Mouse (Mus musculus) forebrain, embryonic 15.5 days (tissue): ENCODE measurements around the gene Tyw1. TPM values are rescaled to one million over a fixed set of nuclear protein-coding genes. Genes with fewer than 3 reads are reported as not detected.

Experiments
- ATAC-seq: fragments of 200-750 bp; cut with Nextera tagmentation; replicated peaks from 2 replicates; pipeline ENCODE4 v1.8.0; 2017; ENCODE audit warnings: mild to moderate bottlenecking, moderate TSS enrichment, moderate library complexity
- H3K27ac ChIP-seq: fragments of 300-500 bp; sonication (generic); replicated peaks from 2 replicates; pipeline ENCODE4 v1.5.1; 2015; ENCODE audit warnings: mild to moderate bottlenecking, inconsistent platforms
- H3K27me3 ChIP-seq: fragments of 300-500 bp; sonication (generic); 2 replicates; pipeline ENCODE4 v1.6.1; 2015; ENCODE audit warnings: inconsistent platforms
- H3K36me3 ChIP-seq: fragments of 300-500 bp; sonication (generic); 2 replicates; pipeline ENCODE4 v1.6.1; 2015; ENCODE audit warnings: mild to moderate bottlenecking, inconsistent platforms
- H3K4me1 ChIP-seq: fragments of 300-500 bp; sonication (generic); 2 replicates; pipeline ENCODE4 v1.6.1; 2015; ENCODE audit warnings: inconsistent platforms
- H3K4me2 ChIP-seq: fragments of 300-500 bp; sonication (generic); replicated peaks from 2 replicates; pipeline ENCODE4 v1.6.1; 2015; ENCODE audit warnings: mild to moderate bottlenecking, inconsistent platforms
- H3K4me3 ChIP-seq: fragments of 300-500 bp; sonication (generic); 2 replicates; pipeline ENCODE4 v1.5.1; 2015; ENCODE audit warnings: mild to moderate bottlenecking, inconsistent platforms
- H3K9ac ChIP-seq: fragments of 300-500 bp; sonication (generic); replicated peaks from 2 replicates; pipeline ENCODE4 v1.6.1; 2015; ENCODE audit warnings: mild to moderate bottlenecking, inconsistent platforms
- H3K9me3 ChIP-seq: fragments of 300-500 bp; sonication (generic); 2 replicates; pipeline ENCODE4 v1.6.1; 2016; ENCODE audit warnings: inconsistent platforms
- WGBS: fragments of 180-500 bp; shearing (Covaris S2); methylation state at CpG from one replicate; pipeline ENCODE4 v1.1.7; 2015; ENCODE audit warnings: mixed read lengths; 5-methylcytosine and 5-hydroxymethylcytosine counted together
- polyA plus RNA-seq: library from polyadenylated mRNA; unstranded; fragments of >200 nt; fragmentation: Nextera tagmentation; extraction: Ambion mirVana; gene quantifications from 2 replicates; pipeline ENCODE4 v1.2.1, GENCODE M21; 2015

Gene Tyw1
- polyA plus RNA-seq, 1 experiment from 2014 or later: 24.8 TPM

DNA sequence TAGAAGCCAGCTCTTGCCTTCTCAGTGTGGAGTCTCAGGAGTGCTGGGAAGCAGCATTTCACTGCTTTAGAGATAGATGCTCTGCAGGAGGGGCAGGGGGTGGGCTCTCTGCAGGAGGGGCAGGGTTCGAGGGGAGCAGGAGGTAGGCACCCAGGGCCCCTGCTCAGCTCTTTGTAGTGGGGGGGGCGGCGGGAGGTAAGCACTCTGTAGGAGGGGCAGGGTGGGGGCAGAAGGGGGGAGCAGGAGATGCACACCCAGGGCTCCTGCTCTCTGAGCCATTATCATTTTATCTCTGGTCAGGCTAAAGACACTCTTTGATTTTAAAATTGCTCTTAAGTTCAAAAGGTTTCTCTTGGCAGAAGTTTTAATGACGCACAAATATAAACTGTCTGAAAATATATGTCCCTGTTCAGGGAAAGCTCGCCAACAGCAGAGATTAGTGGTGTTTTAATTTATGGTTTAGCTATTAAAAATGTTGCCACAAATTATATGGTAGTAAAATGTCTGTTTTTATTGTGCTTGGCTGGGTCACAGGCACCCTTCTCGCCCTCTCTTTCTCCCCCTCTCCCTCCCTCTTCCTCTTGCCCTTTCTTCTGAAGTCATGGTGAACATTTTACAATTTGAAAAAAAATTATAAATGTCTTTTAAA, 72.3 kb downstream of the Tyw1 start:
- peaks cover 17% of the 10 kb centered on the region for H3K4me1 ChIP-seq
- no peaks in the 10 kb centered on the region for H3K27me3 ChIP-seq
- H3K4me2 ChIP-seq: no peak overlapping the region
- no peak overlapping the region for H3K9ac ChIP-seq
- no peak overlapping the region for H3K27ac ChIP-seq
- 80% methylated on average over 6 of the region's 6 CpGs for WGBS
- no peak for ATAC-seq
- no peak overlapping the region for H3K4me3 ChIP-seq
- no peaks in the 10 kb centered on the region for H3K9me3 ChIP-seq
- peaks cover 12% of the 10 kb centered on the region; the same call in 1 of the 2 replicates for H3K36me3 ChIP-seq

DNA sequence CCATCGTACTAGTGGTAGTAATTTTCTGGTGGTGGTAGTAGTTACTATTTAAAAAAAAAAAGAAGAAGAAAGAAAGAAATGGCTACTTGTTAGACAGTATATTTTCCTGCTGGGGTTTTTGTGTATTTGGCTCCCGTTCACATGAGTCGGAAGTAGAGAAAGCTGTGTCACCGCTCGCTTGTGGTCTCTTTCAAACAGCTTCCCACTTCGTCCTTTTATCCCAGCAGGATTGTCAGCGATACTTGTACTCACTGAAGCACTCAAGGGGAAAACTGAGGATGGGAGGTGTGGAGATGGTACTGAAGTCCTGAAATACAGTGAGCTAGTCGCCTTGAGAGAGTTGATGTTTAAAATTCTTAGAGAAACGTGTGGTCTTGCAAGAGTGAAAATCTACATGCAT, 72.9 kb downstream of the Tyw1 start:
- Histone ChIP-seq H3K4me3 (no peak overlapping the region), H3K4me2 (no peak overlapping the region), H3K27ac (no peak overlapping the region), H3K36me3 (peaks cover 12% of the 10 kb centered on the region; the same call in 1 of the 2 replicates), H3K4me1 (peaks cover 13% of the 10 kb centered on the region), H3K27me3 (no peaks in the 10 kb centered on the region), H3K9me3 (no peaks in the 10 kb centered on the region), H3K9ac (no peak overlapping the region)
- 86% methylated on average over 9 of the region's 9 CpGs for WGBS
- no peak for ATAC-seq

DNA sequence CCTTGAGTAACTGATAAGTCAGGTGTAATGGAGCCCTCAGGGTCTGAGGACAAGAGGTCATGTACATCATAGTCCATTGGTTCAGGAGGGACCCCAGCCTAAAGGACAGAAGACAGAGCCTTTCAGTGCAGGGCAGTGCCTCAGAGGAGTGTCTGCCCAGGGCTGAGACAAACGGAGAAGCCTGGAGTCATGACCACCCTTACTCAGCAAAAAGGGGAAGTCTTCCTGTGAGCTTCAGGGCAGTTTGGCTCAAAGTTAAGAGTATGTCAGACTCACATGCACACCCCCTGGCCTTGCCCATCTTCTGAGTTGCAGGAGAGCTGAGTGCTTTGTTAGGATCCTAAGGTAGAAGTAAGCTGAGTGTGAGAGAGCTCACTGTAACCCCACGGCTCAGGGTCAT, 74.5 kb downstream of the Tyw1 start:
- no peak overlapping the region for H3K27ac ChIP-seq
- H3K4me2 ChIP-seq: no peak overlapping the region
- H3K36me3 ChIP-seq: peaks cover 7% of the 10 kb centered on the region; the same call in 1 of the 2 replicates
- H3K27me3 ChIP-seq: no peaks in the 10 kb centered on the region
- no peak overlapping the region for H3K9ac ChIP-seq
- no peak for ATAC-seq
- 83% methylated on average over 2 of the region's 2 CpGs for whole genome bisulfite sequencing
- no peaks in the 10 kb centered on the region for H3K9me3 ChIP-seq
- H3K4me3 ChIP-seq: no peak overlapping the region
- H3K4me1 ChIP-seq: peaks cover 13% of the 10 kb centered on the region

DNA sequence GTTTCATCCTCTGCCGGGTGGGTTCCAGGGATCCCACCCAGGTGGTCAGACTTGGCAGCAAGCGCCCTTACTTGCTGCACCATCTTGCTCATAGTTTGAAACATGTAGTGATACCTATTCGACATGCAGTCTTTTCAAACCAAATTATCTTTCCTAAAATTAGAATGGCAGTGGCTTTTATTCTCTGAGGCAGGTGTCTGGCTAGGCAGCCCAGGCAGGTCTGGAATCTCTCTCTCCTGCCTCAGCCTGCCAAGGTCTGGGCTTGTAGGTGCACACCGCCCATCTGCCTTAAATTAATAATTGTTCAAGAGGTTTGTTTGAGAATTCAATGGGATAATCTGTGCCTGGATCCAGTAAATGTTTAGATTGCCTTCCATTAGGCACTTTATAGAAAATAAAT, 75.4 kb downstream of the Tyw1 start:
- H3K27ac ChIP-seq: peak overlapping the region; percentile 71
- no peak overlapping the region for H3K9ac ChIP-seq
- no peak overlapping the region for H3K4me2 ChIP-seq
- WGBS: 54% methylated on average over 4 of the region's 4 CpGs
- H3K4me1 ChIP-seq: peaks cover 13% of the 10 kb centered on the region
- H3K36me3 ChIP-seq: peaks cover 11% of the 10 kb centered on the region
- H3K4me3 ChIP-seq: no peak overlapping the region
- no peaks in the 10 kb centered on the region for H3K9me3 ChIP-seq
- ATAC-seq: no peak
- no peaks in the 10 kb centered on the region for H3K27me3 ChIP-seq

DNA sequence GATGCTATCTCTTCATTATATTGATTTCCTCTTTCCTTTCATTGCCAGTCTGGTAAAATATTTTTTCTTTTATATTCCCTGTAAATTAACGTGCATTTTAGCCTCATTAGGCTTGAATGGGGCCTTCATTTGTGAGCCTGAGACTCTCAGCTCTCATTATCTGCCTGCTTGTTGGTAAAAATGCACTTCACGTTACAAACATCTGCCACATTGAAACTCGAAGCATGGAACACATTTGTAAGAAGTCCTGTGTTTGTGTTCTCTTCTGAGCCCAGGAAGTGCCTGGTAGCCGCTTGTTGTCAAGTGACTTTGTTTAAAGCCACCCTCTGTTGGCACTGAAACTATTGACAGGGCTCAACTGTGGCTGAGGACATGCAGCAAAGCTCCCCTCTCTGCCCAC, 75.8 kb downstream of the Tyw1 start:
- H3K9me3 ChIP-seq: no peaks in the 10 kb centered on the region
- H3K27ac ChIP-seq: peak overlapping the region; percentile 71
- WGBS: 14% methylated on average over 4 of the region's 4 CpGs
- H3K36me3 ChIP-seq: peaks cover 11% of the 10 kb centered on the region
- no peak overlapping the region for H3K4me2 ChIP-seq
- H3K4me1 ChIP-seq: peaks cover 13% of the 10 kb centered on the region
- ATAC-seq: 0 out of 2 replicates have a peak, but pooled peaks have one; percentile 23
- no peaks in the 10 kb centered on the region for H3K27me3 ChIP-seq
- H3K4me3 ChIP-seq: no peak overlapping the region
- H3K9ac ChIP-seq: no peak overlapping the region

DNA sequence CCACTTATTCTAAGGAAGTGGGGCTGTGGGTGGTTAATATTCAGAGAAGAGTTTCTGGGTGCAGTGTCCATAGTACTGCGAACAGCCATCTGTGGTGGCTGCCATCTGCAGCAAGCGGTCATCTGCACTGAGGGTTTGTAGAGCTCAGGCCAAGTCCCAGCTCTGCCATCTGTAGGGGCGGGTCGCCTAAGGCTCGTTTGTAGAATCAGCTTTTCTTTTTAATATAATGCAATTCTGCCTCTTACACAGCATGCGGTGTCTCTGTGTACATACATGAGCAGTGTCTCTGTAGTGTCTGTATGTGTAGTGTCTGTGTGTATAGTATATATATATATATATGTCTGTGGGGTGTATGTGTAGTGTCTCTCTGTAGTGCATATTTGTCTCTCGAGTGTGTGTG, 78.1 kb downstream of the Tyw1 start:
- Histone ChIP-seq H3K4me3 (no peak overlapping the region), H3K27me3 (no peaks in the 10 kb centered on the region), H3K9ac (no peak overlapping the region), H3K27ac (no peak overlapping the region), H3K36me3 (peaks cover 11% of the 10 kb centered on the region), H3K4me2 (no peak overlapping the region), H3K4me1 (peaks cover 13% of the 10 kb centered on the region), H3K9me3 (no peaks in the 10 kb centered on the region)
- peak; percentile 23; the same call in 1 of the 2 replicates for ATAC-seq
- 65% methylated on average over 7 of the region's 7 CpGs for WGBS

DNA sequence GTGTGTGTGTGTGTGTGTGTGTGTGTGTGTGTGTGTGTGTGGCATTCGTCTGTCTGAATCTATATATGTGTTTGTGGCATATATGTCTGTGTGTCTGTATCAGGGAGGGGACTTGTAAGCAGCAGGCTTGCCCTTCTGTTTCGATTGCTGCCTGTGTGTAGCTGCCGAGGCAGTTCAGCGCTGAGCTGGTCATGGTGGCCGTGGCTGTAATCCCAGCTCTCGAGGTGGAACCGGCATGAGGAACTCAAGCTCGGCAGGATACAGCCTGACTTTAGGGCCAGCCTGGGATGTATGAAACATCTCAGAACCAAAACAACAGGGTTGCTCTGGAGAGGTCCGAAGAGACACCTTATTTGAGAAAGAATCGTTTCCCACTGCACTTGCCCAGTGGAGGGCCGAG, 78.6 kb downstream of the Tyw1 start:
- H3K36me3 ChIP-seq: peaks cover 11% of the 10 kb centered on the region
- H3K4me2 ChIP-seq: no peak overlapping the region
- ATAC-seq: no peak
- no peak overlapping the region for H3K4me3 ChIP-seq
- no peaks in the 10 kb centered on the region for H3K9me3 ChIP-seq
- H3K9ac ChIP-seq: no peak overlapping the region
- H3K4me1 ChIP-seq: peaks cover 13% of the 10 kb centered on the region
- H3K27me3 ChIP-seq: no peaks in the 10 kb centered on the region
- no peak overlapping the region for H3K27ac ChIP-seq
- 87% methylated on average over 11 of the region's 11 CpGs for WGBS

DNA sequence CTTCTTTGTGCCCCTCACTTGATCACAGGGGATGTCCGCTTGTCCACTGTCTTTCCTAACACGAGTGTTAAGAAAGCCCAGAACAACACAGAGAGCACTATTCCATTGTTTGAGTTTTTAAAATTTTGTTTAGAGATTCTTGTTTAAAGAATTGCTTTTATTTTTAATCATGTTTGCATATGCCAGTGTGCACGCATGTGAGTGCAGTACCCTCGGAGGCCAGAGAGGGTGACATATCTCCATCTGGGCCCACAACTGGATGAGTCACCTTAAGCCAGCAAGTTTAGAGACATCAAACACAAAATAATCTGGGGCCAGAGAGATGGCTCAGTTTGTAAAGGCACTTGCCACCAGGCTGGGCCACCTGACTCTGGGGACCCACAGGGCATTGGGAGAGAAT, 80.0 kb downstream of the Tyw1 start:
- 96% methylated on average over 4 of the region's 4 CpGs for WGBS
- H3K9me3 ChIP-seq: no peaks in the 10 kb centered on the region
- no peak for ATAC-seq
- peaks cover 11% of the 10 kb centered on the region for H3K36me3 ChIP-seq
- H3K9ac ChIP-seq: no peak overlapping the region
- no peak overlapping the region for H3K27ac ChIP-seq
- H3K4me2 ChIP-seq: no peak overlapping the region
- H3K27me3 ChIP-seq: no peaks in the 10 kb centered on the region
- no peak overlapping the region for H3K4me3 ChIP-seq
- H3K4me1 ChIP-seq: peaks cover 13% of the 10 kb centered on the region

DNA sequence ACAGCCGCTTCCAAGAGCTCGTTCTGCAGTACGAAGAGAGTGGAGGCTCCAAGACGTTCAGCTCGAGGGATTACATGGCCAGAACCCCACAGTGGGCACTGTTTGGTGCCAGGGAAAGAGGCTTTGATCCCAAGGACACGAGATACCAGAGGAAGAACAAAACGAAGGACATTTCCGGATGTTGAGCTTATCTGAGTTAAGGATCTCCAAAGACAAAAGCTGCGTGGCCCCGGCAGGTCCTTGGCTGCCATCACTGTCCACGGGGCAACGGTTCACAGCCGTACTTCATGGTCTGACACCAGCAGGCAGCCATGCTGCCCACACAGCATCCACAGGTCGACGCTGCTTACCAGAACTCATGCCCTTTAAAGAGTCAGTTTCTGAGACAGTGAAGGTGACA, 85.2 kb downstream of the Tyw1 start:
- H3K9ac ChIP-seq: no peak overlapping the region
- peaks cover 12% of the 10 kb centered on the region for H3K36me3 ChIP-seq
- no peaks in the 10 kb centered on the region for H3K27me3 ChIP-seq
- no peaks in the 10 kb centered on the region for H3K9me3 ChIP-seq
- ATAC-seq: no peak
- no peak overlapping the region for H3K4me2 ChIP-seq
- H3K4me1 ChIP-seq: no peaks in the 10 kb centered on the region
- no peak overlapping the region for H3K27ac ChIP-seq
- no peak overlapping the region for H3K4me3 ChIP-seq
- WGBS: 95% methylated on average over 15 of the region's 15 CpGs

DNA sequence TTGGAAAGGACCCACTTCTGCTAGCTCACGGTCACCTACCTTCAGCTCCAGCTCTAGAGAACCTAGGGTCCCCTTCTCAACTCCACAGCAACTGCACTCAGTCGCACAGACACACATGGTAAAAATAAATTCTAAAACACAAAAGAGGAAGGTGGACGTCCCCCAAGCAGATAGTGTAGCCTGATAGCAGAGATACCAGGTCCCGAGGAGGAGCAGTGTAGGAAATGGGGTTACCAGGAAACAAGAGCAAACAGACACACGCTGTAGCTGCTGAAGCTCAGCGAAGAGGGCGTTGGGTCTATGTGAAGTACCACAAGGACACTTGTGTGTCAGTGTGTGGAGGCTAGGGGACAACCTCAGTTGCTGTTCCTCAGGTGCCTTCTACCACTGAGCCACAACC, 89.6 kb downstream of the Tyw1 start:
- Histone ChIP-seq H3K27me3 (no peaks in the 10 kb centered on the region), H3K4me2 (no peak overlapping the region), H3K9ac (no peak overlapping the region), H3K27ac (no peak overlapping the region), H3K4me1 (no peaks in the 10 kb centered on the region), H3K4me3 (no peak overlapping the region), H3K36me3 (peaks cover 8% of the 10 kb centered on the region), H3K9me3 (no peaks in the 10 kb centered on the region)
- 96% methylated on average over 7 of the region's 7 CpGs for WGBS
- no peak for ATAC-seq

DNA sequence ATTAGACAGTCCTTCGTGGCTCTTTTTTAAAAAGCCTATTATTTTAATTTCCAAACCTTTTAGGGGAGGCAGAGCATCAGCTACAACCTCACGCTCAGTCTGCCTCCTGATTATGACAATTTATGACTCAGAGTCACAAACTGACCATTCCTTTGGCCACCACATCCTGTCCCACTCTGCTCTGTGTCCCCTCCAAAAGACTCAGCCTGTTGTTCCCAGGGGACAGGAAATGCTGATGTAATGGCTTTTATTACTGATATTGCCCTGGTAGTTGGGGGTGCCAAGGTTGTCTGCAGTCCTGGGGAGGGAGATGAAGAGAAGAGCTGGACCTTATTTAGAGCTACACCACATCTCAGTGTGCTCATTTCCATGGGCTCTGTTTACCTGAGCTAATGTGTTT, 90.5 kb downstream of the Tyw1 start:
- peaks cover 6% of the 10 kb centered on the region for H3K36me3 ChIP-seq
- no peak overlapping the region for H3K27ac ChIP-seq
- H3K9ac ChIP-seq: no peak overlapping the region
- no peak overlapping the region for H3K4me2 ChIP-seq
- no peaks in the 10 kb centered on the region for H3K27me3 ChIP-seq
- WGBS: 92% methylated on average over 2 of the region's 2 CpGs
- no peaks in the 10 kb centered on the region for H3K4me1 ChIP-seq
- no peak for ATAC-seq
- no peak overlapping the region for H3K4me3 ChIP-seq
- H3K9me3 ChIP-seq: no peaks in the 10 kb centered on the region

DNA sequence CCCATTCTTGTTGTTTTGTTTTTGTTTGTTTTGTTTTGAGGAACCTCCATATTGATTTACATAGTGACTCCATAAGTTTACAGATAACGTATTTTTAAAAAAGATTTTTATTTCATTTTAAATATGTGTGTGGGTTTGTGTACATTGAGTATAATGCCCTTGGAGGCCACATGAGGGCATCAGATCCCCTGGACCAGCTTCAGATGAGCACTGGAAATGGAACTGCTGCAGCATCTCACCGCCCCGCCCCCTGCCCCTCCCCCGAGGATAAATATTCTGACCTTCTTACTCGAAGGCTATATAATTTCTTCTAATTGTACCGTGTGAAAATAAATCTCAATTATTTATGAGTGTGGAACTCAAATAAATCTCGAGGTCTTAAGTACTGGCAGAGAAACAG, 99.8 kb downstream of the Tyw1 start:
- 64% methylated on average over 7 of the region's 7 CpGs for WGBS
- Histone ChIP-seq H3K9ac (no peak overlapping the region), H3K27ac (no peak overlapping the region), H3K9me3 (no peaks in the 10 kb centered on the region), H3K4me2 (no peak overlapping the region), H3K4me3 (no peak overlapping the region), H3K27me3 (no peaks in the 10 kb centered on the region), H3K36me3 (no peaks in the 10 kb centered on the region), H3K4me1 (no peaks in the 10 kb centered on the region)
- ATAC-seq: no peak

DNA sequence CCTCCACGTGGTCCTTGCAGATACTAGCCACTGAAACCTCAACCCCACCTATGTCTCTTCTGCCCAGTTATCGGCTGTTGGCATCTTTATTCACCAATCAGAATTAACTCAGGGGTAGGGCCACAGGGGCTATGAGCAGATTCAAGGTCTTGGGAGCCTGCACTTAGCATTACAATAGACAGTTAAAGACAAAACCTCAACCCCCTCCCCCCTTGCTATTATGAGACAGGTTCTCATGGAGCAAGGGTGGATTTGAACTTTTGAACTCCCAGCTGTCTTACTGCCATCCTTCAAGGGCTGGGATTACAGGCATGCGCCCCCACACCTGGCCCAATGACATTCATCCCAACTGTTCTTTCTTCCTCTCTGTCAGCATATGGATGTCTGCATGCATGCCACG, 107.7 kb downstream of the Tyw1 start:
- H3K27ac ChIP-seq: no peak overlapping the region
- no peak overlapping the region for H3K4me3 ChIP-seq
- H3K9ac ChIP-seq: no peak overlapping the region
- no peaks in the 10 kb centered on the region for H3K36me3 ChIP-seq
- no peaks in the 10 kb centered on the region for H3K4me1 ChIP-seq
- ATAC-seq: no peak
- no peak overlapping the region for H3K4me2 ChIP-seq
- H3K27me3 ChIP-seq: no peaks in the 10 kb centered on the region
- WGBS: 71% methylated on average over 4 of the region's 4 CpGs
- H3K9me3 ChIP-seq: no peaks in the 10 kb centered on the region
